Mouse (Mus musculus) myocyte (in vitro differentiated cells): ENCODE measurements at regions not wholly inside any gene's neighbourhood (a gene's known extent, or its start where the extent isn't known, plus 50 kb on each side); places are given as distances from the start of the nearest gene placed in this dataset.

Experiments
- H3K27me3 ChIP-seq: one replicate; pipeline ENCODE4 v1.6.1; 2011; ENCODE audit not compliant: control insufficient read depth, insufficient read depth, insufficient read length
- H3K36me3 ChIP-seq: one replicate; pipeline ENCODE4 v1.6.1; 2011; ENCODE audit not compliant: control insufficient read depth, insufficient read depth
- H3K4me2 ChIP-seq: one replicate; pipeline ENCODE4 v1.6.1; 2011; ENCODE audit warnings: low read depth, control low read depth
- H3K4me3 ChIP-seq: one replicate; pipeline ENCODE4 v1.5.1; 2011; ENCODE audit warnings: mild to moderate bottlenecking, control low read depth, moderate library complexity
- H3K79me2 ChIP-seq: one replicate; pipeline ENCODE4 v1.6.1; 2011; ENCODE audit not compliant: control insufficient read depth, insufficient read depth
- H3ac ChIP-seq: one replicate; pipeline ENCODE4 v1.6.1; 2011; ENCODE audit not compliant: control insufficient read depth, insufficient read length
- CEBPB ChIP-seq: IDR thresholded peaks from 2 replicates; pipeline ENCODE4 v1.6.1; 2011; ENCODE audit warnings: mild to moderate bottlenecking, moderate library complexity; ENCODE audit not compliant: poor library complexity, insufficient read depth, severe bottlenecking
- E2F4 ChIP-seq: IDR thresholded peaks from one replicate; pipeline ENCODE4 v1.6.1; 2011; ENCODE audit warnings: mild to moderate bottlenecking, control low read depth, moderate library complexity; ENCODE audit not compliant: insufficient read depth
- MAX ChIP-seq: IDR thresholded peaks from one replicate; pipeline ENCODE4 v1.6.1; 2011; ENCODE audit warnings: low read depth, mild to moderate bottlenecking, control low read depth
- MYOD1 ChIP-seq, 3 experiments: IDR thresholded peaks; one replicate each; pipeline ENCODE4 v1.6.1; 2011; ENCODE audit warnings: control low read depth in 2 of 3, low read depth in 2 of 3, mild to moderate bottlenecking in 2 of 3, moderate library complexity in 1 of 3; ENCODE audit not compliant: insufficient read length in 2 of 3, control insufficient read depth in 1 of 3
- MYOG ChIP-seq, 3 experiments: IDR thresholded peaks; one replicate each; pipeline ENCODE4 v1.6.1; 2011; ENCODE audit warnings: control low read depth in 2 of 3, low read depth in 2 of 3, mild to moderate bottlenecking in 2 of 3; ENCODE audit not compliant: insufficient read length in 2 of 3, control insufficient read depth in 1 of 3, insufficient read depth in 1 of 3
- POLR2A ChIP-seq: IDR thresholded peaks from one replicate; pipeline ENCODE4 v1.6.1; 2011; ENCODE audit warnings: low read depth, mild to moderate bottlenecking, control low read depth, moderate library complexity; ENCODE audit not compliant: insufficient read length
- POLR2AphosphoS2 ChIP-seq: IDR thresholded peaks from one replicate; pipeline ENCODE4 v1.6.1; 2011; ENCODE audit warnings: low read depth, control low read depth; ENCODE audit not compliant: insufficient read length
- REST ChIP-seq: IDR thresholded peaks from one replicate; pipeline ENCODE4 v1.6.1; 2011; ENCODE audit warnings: mild to moderate bottlenecking, control low read depth, moderate library complexity; ENCODE audit not compliant: insufficient read depth, insufficient read length
- SRF ChIP-seq: IDR thresholded peaks from one replicate; pipeline ENCODE4 v1.6.1; 2011; ENCODE audit warnings: low read depth; ENCODE audit not compliant: control insufficient read depth, insufficient read length
- TCF12 ChIP-seq: IDR thresholded peaks from one replicate; pipeline ENCODE4 v1.6.1; 2011; ENCODE audit warnings: mild to moderate bottlenecking, control low read depth; ENCODE audit not compliant: poor library complexity, insufficient read depth, severe bottlenecking
- TCF3 ChIP-seq: IDR thresholded peaks from one replicate; pipeline ENCODE4 v1.6.1; 2011; ENCODE audit warnings: low read depth, control low read depth; ENCODE audit not compliant: insufficient read length
- USF1 ChIP-seq: IDR thresholded peaks from one replicate; pipeline ENCODE4 v1.6.1; 2011; ENCODE audit warnings: low read depth, mild to moderate bottlenecking, control low read depth, moderate library complexity

GRCm38 (mm10) chr15:6953556-6953955, 78.8 kb upstream of the Osmr start:
- H3K27me3 ChIP-seq, result no peaks in the 10 kb centered on the region
- no peak overlapping the region for H3K4me2 ChIP-seq
- no peaks in the 10 kb centered on the region for H3K36me3 ChIP-seq
- H3K4me3 ChIP-seq, result no peak overlapping the region
- H3K79me2 ChIP-seq, result no peaks in the 10 kb centered on the region
- H3ac ChIP-seq, result no peak overlapping the region
- TF ChIP-seq REST, result no peak
- TF ChIP-seq TCF12, result no peak
- TF ChIP-seq POLR2AphosphoS2, result no peak
- no peak for TF ChIP-seq TCF3
- TF ChIP-seq CEBPB, result no peak
- TF ChIP-seq MYOG (IDR thresholded peaks at IDR 0.05; ENCODE audit: control insufficient read depth in 1 of 3, insufficient read depth in 1 of 3, insufficient read length in 2 of 3, low read depth in 2 of 3), result no peak
- TF ChIP-seq POLR2A, result no peak
- no peak for TF ChIP-seq SRF
- TF ChIP-seq MAX, result no peak
- no peak for TF ChIP-seq USF1

GRCm38 (mm10) chr15:6953970-6954791, 79.4 kb upstream of the Osmr start:
- no peaks in the 10 kb centered on the region for H3K79me2 ChIP-seq
- no peaks in the 10 kb centered on the region for H3K27me3 ChIP-seq
- H3ac ChIP-seq, result no peak overlapping the region
- H3K4me3 ChIP-seq, result no peak overlapping the region
- no peaks in the 10 kb centered on the region for H3K36me3 ChIP-seq
- no peak for TF ChIP-seq MYOD1 (IDR thresholded peaks at IDR 0.05; ENCODE audit: control insufficient read depth in 1 of 3, insufficient read length in 2 of 3, low read depth in 2 of 3)
- H3K4me2 ChIP-seq, result no peak overlapping the region

GRCm38 (mm10) chr15:6959911-6960310, 85.1 kb upstream of the Osmr start:
- Histone ChIP-seq H3K79me2 (no peaks in the 10 kb centered on the region), H3K36me3 (no peaks in the 10 kb centered on the region), H3ac (no peak overlapping the region), H3K27me3 (no peaks in the 10 kb centered on the region), H3K4me2 (no peak overlapping the region), H3K4me3 (no peak overlapping the region)
- no peak for TF ChIP-seq MYOD1 (IDR thresholded peaks at IDR 0.05; ENCODE audit: control insufficient read depth in 1 of 3, insufficient read length in 2 of 3, low read depth in 2 of 3)
- TF ChIP-seq E2F4, result no peak
- TF ChIP-seq TCF12, result no peak
- TF ChIP-seq SRF, result no peak
- no peak for TF ChIP-seq POLR2AphosphoS2
- TF ChIP-seq USF1, result no peak

GRCm38 (mm10) chr15:6960753-6961746, 86.3 kb upstream of the Osmr start:
- H3K79me2 ChIP-seq, result no peaks in the 10 kb centered on the region
- no peak for TF ChIP-seq TCF3
- TF ChIP-seq CEBPB, result no peak
- no peak for TF ChIP-seq MAX
- TF ChIP-seq POLR2A, result no peak
- no peak for TF ChIP-seq TCF12
- TF ChIP-seq USF1, result no peak
- no peak for TF ChIP-seq E2F4
- no peak overlapping the region for H3K4me3 ChIP-seq
- H3K36me3 ChIP-seq, result no peaks in the 10 kb centered on the region
- H3ac ChIP-seq, result no peak overlapping the region
- H3K27me3 ChIP-seq, result no peaks in the 10 kb centered on the region
- no peak overlapping the region for H3K4me2 ChIP-seq

- H3K27me3 ChIP-seq, result no peaks in the 10 kb centered on the region
- no peak overlapping the region for H3K4me2 ChIP-seq
- TF ChIP-seq USF1 (no peak), TCF12 (no peak), TCF3 (no peak), E2F4 (no peak), POLR2AphosphoS2 (no peak), REST (no peak), POLR2A (no peak), SRF (no peak), CEBPB (no peak), MYOG (IDR thresholded peaks at IDR 0.05; ENCODE audit: control insufficient read depth in 1 of 3, insufficient read depth in 1 of 3, insufficient read length in 2 of 3, low read depth in 2 of 3) (no peak), MAX (no peak), MYOD1 (IDR thresholded peaks at IDR 0.05; ENCODE audit: control insufficient read depth in 1 of 3, insufficient read length in 2 of 3, low read depth in 2 of 3) (no peak)
- H3K79me2 ChIP-seq, result no peaks in the 10 kb centered on the region
- H3ac ChIP-seq, result no peak overlapping the region
- no peaks in the 10 kb centered on the region for H3K36me3 ChIP-seq
- no peak overlapping the region for H3K4me3 ChIP-seq
Observed at GRCm38 (mm10) chr15:6964635-6965034, 89.9 kb upstream of the Osmr start.
